Mouse (Mus musculus) midbrain, postnatal 0 days (tissue): ENCODE data around the gene Ptgds. TPM values are rescaled to one million over a fixed set of nuclear protein-coding genes. Genes with fewer than 3 reads are reported as not detected.
A peak's percentile ranks its signal among the peaks of the same experiment; 100 is the strongest.

ENCODE experiments used
- ATAC-seq: fragments of 200-750 bp; cut with Nextera tagmentation; 2 replicates; pipeline ENCODE4 v1.8.0; 2017; ENCODE audit warnings: moderate number of reproducible peaks, mild to moderate bottlenecking, moderate TSS enrichment, moderate library complexity; ENCODE audit not compliant: low FRiP score
- DNase-seq: peaks from one replicate; pipeline ENCODE4 v3.0.0-alpha.2; 2015; ENCODE audit warnings: low spot score
- H3K27ac ChIP-seq: fragments of 300-500 bp; sonication (generic); 2 replicates; pipeline ENCODE4 v1.5.1; 2014; ENCODE audit warnings: low read depth, mild to moderate bottlenecking, low read length, mixed read lengths
- H3K27me3 ChIP-seq: fragments of 300-500 bp; sonication (generic); 2 replicates; pipeline ENCODE4 v1.6.1; 2014; ENCODE audit warnings: low read length, control low read depth, mixed read lengths; ENCODE audit not compliant: insufficient read depth
- H3K36me3 ChIP-seq: fragments of 300-500 bp; sonication (generic); 2 replicates; pipeline ENCODE4 v1.6.1; 2014; ENCODE audit warnings: low read length, control low read depth, mixed read lengths; ENCODE audit not compliant: insufficient read depth
- H3K4me1 ChIP-seq: fragments of 300-500 bp; sonication (generic); 2 replicates; pipeline ENCODE4 v1.6.1; 2014; ENCODE audit warnings: mild to moderate bottlenecking, control low read depth, antibody characterized with exemption, low read length, mixed read lengths; ENCODE audit not compliant: insufficient read depth
- H3K4me2 ChIP-seq: fragments of 300-500 bp; sonication (generic); 2 replicates; pipeline ENCODE4 v1.6.1; 2014; ENCODE audit warnings: low read depth, mild to moderate bottlenecking, low read length, mixed read lengths; ENCODE audit not compliant: poor library complexity, severe bottlenecking
- H3K4me3 ChIP-seq: fragments of 300-500 bp; sonication (generic); 2 replicates; pipeline ENCODE4 v1.5.1; 2014; ENCODE audit warnings: low read depth, mild to moderate bottlenecking, low read length, moderate library complexity
- H3K9ac ChIP-seq: fragments of 300-500 bp; sonication (generic); replicated peaks from 2 replicates; pipeline ENCODE4 v1.6.1; 2014; ENCODE audit warnings: mild to moderate bottlenecking, low read length, moderate library complexity, mixed read lengths; ENCODE audit not compliant: poor library complexity, severe bottlenecking
- H3K9me3 ChIP-seq: fragments of 300-500 bp; sonication (generic); 2 replicates; pipeline ENCODE4 v1.6.1; 2016; ENCODE audit warnings: low read length, control low read depth
- CTCF ChIP-seq: IDR thresholded peaks from 2 replicates; pipeline ENCODE4 v1.5.1; 2016; ENCODE audit warnings: antibody characterized with exemption, mild to moderate bottlenecking
- WGBS: fragments of 180-500 bp; shearing (Covaris S2); extraction: QIAGEN DNeasy Blood & Tissue Kit; methylation state at CpG from one replicate; pipeline ENCODE4 v1.1.7; 2014; 5-methylcytosine and 5-hydroxymethylcytosine counted together
- polyA plus RNA-seq: library from polyadenylated mRNA; unstranded; fragments of >200 nt; fragmentation: Nextera tagmentation; extraction: Ambion mirVana; gene quantifications from 2 replicates; pipeline ENCODE4 v1.2.1, GENCODE M21; 2015
- total RNA-seq: library from RNA; depleted of rRNA; stranded (reverse); fragments of >200 nt; gene quantifications from 2 replicates; pipeline ENCODE4 v1.2.3, GENCODE M21; 2014

Gene Ptgds
- total and polyA plus RNA-seq, 2 experiments from 2014 or later = 2,128 to 2,827 TPM

- Histone ChIP-seq H3K27ac (no peak overlapping the region), H3K36me3 (peaks cover 98% of the 10 kb centered on the region), H3K27me3 (no peaks in the 10 kb centered on the region), H3K4me2 (no peak overlapping the region), H3K9ac (no peak overlapping the region), H3K9me3 (no peaks in the 10 kb centered on the region), H3K4me1 (no peaks in the 10 kb centered on the region), H3K4me3 (no peak overlapping the region)
- DNase-seq (no peak), ATAC-seq (no peak)
- WGBS = 89% methylated on average over 20 of the region's 20 CpGs
- TF ChIP-seq CTCF = no peak
Observed at GRCm38 (mm10) chr2:25441067-25441466, 28.8 kb downstream of the Ptgds start.

DNA sequence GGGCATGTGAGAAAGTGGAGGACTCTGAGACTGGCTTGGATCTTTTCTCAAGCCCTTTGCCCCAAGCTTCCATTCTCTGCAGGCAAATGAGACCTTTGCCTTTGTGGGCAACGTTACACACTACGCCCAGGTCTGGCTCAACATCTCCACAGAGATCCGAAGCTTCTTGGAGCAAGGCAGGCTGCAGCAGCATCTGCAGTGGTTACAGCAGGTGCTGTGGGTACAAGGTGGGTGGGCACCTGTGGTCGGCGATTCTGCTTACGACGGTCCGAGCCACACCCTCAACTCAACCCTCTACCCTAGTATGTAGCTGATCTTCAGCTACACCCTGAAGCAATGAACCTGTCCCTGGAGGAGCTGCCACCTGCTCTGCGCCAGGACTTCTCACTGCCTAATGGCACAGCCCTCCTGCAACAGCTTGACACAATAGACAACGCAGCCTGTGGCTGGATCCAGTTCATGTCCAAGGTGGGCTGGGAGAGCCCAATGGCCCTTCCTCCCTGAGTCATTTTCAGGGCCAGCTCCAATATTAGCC is 33.5 kb downstream of the Ptgds start:
- no peak overlapping the region for H3K9ac ChIP-seq
- DNase-seq (no peak), ATAC-seq (no peak)
- H3K4me3 ChIP-seq = no peak overlapping the region
- no peak overlapping the region for H3K27ac ChIP-seq
- no peaks in the 10 kb centered on the region for H3K9me3 ChIP-seq
- WGBS = 94% methylated on average over 10 of the region's 10 CpGs
- peaks cover 85% of the 10 kb centered on the region for H3K36me3 ChIP-seq
- TF ChIP-seq CTCF = no peak
- no peaks in the 10 kb centered on the region; the same call in 1 of the 2 replicates for H3K4me1 ChIP-seq
- H3K4me2 ChIP-seq = no peak overlapping the region
- H3K27me3 ChIP-seq = no peaks in the 10 kb centered on the region

GRCm38 (mm10) chr2:25434292-25434691 is 35.6 kb downstream of the Ptgds start:
- H3K4me3 ChIP-seq = no peak overlapping the region
- H3K27me3 ChIP-seq = no peaks in the 10 kb centered on the region
- 92% methylated on average over 8 of the region's 8 CpGs for WGBS
- peaks cover 66% of the 10 kb centered on the region for H3K36me3 ChIP-seq
- DNase-seq (no peak), ATAC-seq (no peak)
- no peak for TF ChIP-seq CTCF
- peaks cover 16% of the 10 kb centered on the region for H3K4me1 ChIP-seq
- H3K4me2 ChIP-seq = no peak overlapping the region
- no peak overlapping the region for H3K27ac ChIP-seq
- H3K9ac ChIP-seq = no peak overlapping the region
- H3K9me3 ChIP-seq = no peaks in the 10 kb centered on the region

DNA sequence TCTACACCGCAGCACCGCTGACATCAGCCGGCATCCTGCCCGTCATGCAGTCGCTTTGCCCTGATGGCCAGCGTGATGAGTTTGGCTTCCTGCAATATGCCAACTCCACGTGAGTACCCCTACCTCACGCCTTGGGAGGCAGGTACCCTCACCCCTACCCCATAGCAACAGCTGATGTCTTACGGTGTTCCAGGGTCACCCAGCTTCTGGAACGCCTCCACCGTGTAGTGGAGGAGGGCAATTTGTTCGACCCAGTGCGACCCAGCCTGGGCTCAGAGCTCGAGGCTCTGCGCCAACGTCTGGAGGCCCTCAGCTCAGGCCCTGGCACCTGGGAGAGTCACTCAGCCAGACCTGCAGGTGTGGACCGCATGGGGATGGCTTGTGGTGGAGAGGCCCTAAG is 36.7 kb downstream of the Ptgds start:
- H3K9me3 ChIP-seq = no peaks in the 10 kb centered on the region
- no peak overlapping the region for H3K4me2 ChIP-seq
- DNase-seq (no peak), ATAC-seq (no peak)
- 91% methylated on average over 17 of the region's 17 CpGs for WGBS
- H3K27ac ChIP-seq = no peak overlapping the region
- no peak overlapping the region for H3K9ac ChIP-seq
- no peak overlapping the region for H3K4me3 ChIP-seq
- peaks cover 16% of the 10 kb centered on the region for H3K4me1 ChIP-seq
- H3K27me3 ChIP-seq = no peaks in the 10 kb centered on the region
- peaks cover 54% of the 10 kb centered on the region for H3K36me3 ChIP-seq
- no peak for TF ChIP-seq CTCF

- no peak for DNase-seq
- no peak overlapping the region for H3K4me3 ChIP-seq
- WGBS = 80% methylated on average over 11 of the region's 11 CpGs
- H3K9ac ChIP-seq = no peak overlapping the region
- ATAC-seq = no peak
- peaks cover 16% of the 10 kb centered on the region for H3K4me1 ChIP-seq
- H3K9me3 ChIP-seq = no peaks in the 10 kb centered on the region
- H3K36me3 ChIP-seq = peaks cover 49% of the 10 kb centered on the region
- no peak for TF ChIP-seq CTCF
- no peak overlapping the region for H3K27ac ChIP-seq
- no peaks in the 10 kb centered on the region for H3K27me3 ChIP-seq
- no peak overlapping the region for H3K4me2 ChIP-seq
Observed at GRCm38 (mm10) chr2:25432326-25433098, 37.3 kb downstream of the Ptgds start.

DNA sequence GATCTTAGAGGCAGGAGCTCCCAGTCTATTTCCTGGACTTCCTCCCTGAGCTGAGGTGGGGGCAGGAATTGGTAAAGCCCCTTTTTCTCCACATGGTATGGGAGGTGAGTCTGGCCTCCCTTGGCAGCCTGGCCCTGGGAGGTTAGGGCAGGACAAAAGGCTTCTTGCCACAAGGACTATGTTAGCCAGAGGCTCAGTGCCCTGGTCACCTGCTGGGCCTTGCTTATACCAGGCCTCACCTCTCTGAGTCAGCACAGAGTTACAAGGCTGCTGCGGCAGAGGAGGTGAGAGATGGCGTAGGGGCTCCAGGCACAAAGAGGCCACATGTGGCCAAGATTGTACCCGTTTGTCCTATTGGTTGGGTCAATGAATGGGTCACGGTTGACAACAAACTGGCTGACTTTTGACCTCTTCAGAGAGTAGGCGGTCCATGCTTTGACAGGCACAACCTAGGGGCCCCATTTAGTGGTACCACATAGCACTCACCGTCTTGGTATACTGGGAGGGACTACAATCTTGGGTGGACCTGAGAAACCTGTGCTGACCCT is 38.5 kb downstream of the Ptgds start:
- Histone ChIP-seq H3K9me3 (no peaks in the 10 kb centered on the region), H3K36me3 (peaks cover 37% of the 10 kb centered on the region), H3K27me3 (no peaks in the 10 kb centered on the region), H3K4me3 (no peak overlapping the region), H3K9ac (peak overlapping the region; percentile 33; the same call in 1 of the 2 replicates), H3K4me1 (peaks cover 16% of the 10 kb centered on the region), H3K27ac (no peak overlapping the region), H3K4me2 (peak overlapping the region; percentile 69)
- WGBS = 44% methylated on average over 6 of the region's 6 CpGs
- ATAC-seq = no peak
- DNase-seq = no peak
- no peak for TF ChIP-seq CTCF
